Mouse (Mus musculus): ENCODE measurements around the gene Atp10a.

The Atp10a gene

GRCm38 (mm10) chr7:58690069-58690923 is 34.3 kb downstream of the Atp10a start:
- in situ Hi-C loops (cut with MboI): no loop called here

DNA sequence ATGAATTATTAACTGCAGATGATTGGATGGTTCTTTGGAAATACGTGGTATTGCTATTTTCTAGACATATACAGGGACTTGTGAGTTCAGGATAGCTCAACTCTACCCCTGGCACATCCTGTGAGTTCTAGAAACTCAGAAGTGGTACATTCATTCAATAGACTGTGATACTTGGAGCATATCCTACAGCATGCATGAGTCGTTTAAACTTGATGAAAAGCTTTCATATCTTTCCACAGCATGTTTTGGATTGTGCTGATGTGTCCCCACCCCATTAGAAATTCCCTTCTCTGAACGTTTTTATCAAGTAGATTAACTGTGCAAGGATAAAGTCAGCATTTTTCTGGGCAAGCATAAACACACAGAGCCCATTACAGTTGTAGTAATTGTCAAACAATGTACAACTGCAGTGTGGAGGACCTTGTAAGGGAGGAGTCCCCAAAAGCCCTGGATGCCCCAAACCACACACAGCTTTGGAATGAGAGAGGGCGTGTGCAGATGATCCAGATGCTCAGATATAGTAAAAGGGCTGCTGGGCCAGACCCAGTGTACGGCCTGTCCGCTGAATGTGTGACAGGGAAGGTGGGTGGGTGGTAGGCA is 35.1 kb downstream of the Atp10a start:
- in situ Hi-C loops (cut with MboI): no loop called here

GRCm38 (mm10) chr7:58692704-58693103 is 36.7 kb downstream of the Atp10a start:
- in situ Hi-C loops (cut with MboI): no loop called here

DNA sequence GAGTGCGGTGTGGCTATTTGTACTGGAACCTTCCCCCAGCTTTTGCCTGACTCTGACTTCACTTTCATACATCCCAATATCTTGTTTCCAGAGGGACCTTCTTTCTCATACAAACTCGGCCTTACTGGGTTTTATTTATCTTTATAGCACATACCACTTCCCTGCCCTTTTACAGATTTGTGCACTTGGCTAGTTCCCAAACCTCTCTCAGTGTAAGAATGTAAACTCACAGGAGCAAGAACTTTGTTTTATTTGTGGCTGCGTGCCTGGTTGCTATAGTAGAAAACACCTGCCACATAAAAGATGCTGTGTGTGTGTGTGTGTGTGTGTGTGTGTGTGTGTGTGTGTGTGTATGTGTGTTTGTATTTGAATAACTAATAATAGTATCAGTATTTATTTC is 37.4 kb downstream of the Atp10a start:
- in situ Hi-C loops (cut with MboI): no loop called here

- in situ Hi-C loops (cut with MboI): no loop called here
Measured at GRCm38 (mm10) chr7:58695661-58696060, 39.7 kb downstream of the Atp10a start.

DNA sequence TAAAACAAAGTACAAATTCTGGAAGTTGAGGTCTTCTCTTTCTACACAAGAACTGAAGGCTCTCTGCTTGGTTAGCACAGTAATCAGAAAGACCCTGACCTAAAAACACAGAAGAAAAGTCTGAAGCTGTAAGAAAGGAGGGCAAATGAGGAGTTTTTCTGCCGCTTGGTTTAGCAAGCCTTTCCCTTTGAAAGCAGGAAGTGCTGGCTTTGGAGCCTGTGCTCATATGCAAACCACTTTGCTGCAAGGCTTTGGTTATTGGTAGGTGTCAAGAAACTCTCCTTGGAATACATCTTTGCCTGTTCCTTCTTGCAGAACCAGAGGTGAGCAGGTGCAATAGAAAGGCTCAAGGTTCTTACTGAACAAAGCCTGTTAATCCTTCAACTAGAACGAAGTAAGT is 41.1 kb downstream of the Atp10a start:
- in situ Hi-C loops (cut with MboI): no loop called here

DNA sequence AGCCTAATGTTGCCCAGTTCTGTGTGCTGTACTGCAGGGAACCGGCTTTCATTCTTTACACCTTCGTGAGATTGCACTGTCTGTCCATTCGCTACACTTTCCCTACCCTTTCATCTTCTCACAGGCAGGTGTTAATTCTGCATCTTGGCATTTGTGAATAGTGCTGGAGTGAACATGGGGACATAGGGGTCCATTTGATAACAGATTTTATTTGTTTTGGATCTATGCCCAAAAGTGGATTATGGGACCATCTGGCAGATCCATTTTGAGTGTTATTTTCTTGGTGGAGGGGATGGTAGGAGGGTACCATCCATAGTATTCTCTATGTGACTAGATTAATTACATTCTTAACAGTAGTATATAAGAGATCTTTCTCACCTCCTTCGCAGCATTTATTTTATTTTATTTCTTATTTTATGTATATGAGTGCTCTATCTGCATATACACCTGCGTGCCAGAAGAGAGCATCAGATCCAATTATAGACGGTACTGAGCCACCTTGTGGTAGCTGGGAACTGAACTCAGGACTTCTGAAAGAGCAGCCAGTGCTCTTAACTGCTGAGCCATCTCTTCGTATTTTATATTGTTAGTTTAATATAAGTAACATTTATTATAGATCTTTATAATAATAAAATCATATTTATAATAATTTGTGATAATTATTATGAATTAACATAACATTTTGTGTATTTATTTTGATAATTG is 42.9 kb downstream of the Atp10a start:
- in situ Hi-C loops (cut with MboI): no loop called here

DNA sequence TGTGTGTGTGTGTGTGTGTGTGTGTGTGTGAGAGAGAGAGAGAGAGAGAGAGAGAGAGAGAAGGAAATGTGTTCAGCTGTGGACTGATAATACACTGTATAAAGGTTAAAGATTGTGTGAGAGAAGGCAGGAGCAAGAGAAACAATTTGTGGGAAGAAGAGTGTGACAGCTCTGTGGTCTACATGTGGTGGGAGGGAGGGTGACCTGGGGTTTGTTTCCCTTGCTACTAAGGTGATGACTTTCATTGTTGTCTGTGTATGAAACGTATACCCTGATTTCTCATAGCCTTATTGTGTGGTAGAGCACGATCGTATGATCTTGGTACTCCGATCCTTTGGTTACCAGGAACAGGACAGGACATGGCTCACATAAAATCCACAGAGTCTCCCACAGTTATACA is 45.3 kb downstream of the Atp10a start:
- in situ Hi-C loops (cut with MboI): no loop called here

- in situ Hi-C loops (cut with MboI): no loop called here
Measured at GRCm38 (mm10) chr7:58705158-58705557, 49.2 kb downstream of the Atp10a start.

GRCm38 (mm10) chr7:58709306-58709705 is 53.3 kb downstream of the Atp10a start:
- in situ Hi-C loops (cut with MboI): no loop called here

DNA sequence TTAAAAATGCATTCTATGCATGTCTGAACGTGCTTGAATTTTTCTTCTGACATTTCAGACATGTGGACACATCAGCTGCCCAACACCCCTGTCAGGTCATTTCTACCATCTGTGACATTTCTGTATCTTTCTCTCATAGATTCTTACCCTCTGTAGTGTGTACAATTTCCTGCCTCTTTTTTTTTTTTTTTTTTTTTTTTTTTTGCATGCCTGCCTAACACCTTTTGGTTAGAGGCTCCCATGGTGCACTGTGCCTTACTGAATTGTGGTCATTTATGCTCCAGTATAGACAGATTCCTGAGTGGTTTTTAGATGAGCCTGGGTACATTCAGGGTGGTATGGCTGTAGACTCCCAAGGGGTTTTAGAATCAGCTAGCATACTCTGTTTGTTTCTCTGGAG is 54.3 kb downstream of the Atp10a start:
- in situ Hi-C loops (cut with MboI): no loop called here

GRCm38 (mm10) chr7:58711811-58712210 is 55.8 kb downstream of the Atp10a start:
- in situ Hi-C loops (cut with MboI): no loop called here

GRCm38 (mm10) chr7:58715576-58716144 is 59.7 kb downstream of the Atp10a start:
- in situ Hi-C loops (cut with MboI): no loop called here

DNA sequence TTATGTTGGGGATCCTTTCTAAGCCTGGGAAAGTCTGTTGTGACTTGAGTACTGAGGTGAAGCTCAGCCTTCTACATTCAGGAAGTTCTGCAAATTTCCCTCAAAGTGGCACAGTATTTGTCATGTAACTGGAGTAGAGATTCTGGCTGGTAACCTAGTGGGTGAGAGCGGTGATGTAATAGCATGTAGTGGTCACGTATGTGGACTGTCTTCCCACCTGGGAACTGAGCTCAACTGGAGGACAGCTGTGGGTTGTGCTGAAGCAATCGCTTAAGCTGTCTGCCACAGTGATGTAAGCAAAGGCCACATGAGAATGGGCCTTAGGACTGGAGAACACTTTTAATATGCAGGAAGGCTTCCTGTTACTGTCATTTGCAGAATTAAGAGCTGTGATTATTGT is 60.7 kb downstream of the Atp10a start:
- in situ Hi-C loops (cut with MboI): no loop called here

DNA sequence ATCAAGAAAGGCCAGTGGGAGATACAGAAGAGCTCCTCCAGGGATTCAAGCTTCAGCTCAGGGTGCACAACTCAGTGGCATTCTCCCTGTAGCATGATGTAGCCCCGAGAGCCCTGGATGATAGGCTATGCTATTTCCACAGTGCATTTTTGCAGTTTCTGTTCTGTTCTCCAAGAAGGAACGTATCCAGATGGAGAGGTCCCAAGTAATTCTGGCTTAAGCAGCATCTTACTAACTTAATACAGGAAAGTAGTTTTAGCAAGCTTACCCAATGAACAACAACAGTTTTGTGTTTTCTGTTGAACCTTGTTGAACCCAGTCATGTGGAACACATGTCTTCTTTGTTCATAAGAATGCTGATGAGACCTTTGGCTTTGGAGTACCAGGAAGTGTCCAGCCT is 62.6 kb downstream of the Atp10a start:
- in situ Hi-C loops (cut with MboI): no loop called here

DNA sequence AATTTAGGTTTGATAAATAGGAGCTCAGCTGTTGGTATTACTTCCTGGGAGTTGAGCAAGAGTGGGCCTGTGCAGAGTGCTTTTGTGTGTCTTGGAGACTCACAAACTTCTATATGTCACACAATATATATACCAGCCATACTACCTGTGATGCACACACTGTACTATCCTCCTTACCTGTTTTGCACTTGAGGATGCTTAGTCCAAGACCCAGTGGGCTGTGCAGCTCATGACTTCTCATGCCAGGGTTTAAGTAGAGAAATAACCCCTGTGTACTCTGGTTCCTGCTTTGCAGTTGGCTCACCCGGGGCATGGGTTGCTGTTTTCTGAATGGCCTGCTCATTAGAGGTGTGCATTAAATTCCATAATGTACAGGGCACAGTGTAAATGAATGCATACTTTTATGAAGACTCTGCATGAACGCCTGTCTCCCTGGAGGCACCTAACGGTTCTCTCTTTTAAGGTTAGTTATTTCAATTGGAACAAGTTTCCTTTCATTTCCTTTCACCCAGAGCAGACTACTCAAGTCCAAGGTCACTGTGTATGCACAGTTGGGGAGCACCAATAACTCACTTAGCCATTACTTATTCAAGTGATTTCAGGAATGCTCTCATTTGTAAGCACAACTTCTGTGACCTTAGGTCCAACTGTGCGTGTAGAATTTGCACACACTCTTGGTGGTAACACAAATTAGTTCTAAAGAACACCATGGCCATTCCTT is 63.4 kb downstream of the Atp10a start:
- in situ Hi-C loops (cut with MboI): no loop called here

GRCm38 (mm10) chr7:58722250-58722649 is 66.3 kb downstream of the Atp10a start:
- in situ Hi-C loops (cut with MboI): no loop called here

DNA sequence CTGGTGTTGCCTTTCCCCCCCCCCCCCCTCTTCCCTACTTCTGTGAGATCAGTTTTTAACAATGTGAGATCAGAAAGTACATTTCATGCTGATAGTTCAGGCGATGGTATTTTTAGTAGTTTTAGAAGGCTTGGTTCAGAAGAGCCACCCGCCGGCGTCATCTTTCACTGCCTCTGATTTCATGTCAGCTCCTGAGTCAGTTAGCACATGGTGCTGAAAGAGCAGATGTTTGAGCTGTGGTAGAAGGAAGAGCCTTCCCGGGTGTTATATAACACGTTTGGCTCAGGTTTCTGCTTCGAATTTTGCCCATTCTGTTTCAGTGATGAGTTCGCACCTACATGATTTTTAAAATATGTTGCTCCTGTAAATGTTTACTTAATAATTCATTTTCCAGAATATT is 74.2 kb downstream of the Atp10a start:
- in situ Hi-C loops (cut with MboI): no loop called here

DNA sequence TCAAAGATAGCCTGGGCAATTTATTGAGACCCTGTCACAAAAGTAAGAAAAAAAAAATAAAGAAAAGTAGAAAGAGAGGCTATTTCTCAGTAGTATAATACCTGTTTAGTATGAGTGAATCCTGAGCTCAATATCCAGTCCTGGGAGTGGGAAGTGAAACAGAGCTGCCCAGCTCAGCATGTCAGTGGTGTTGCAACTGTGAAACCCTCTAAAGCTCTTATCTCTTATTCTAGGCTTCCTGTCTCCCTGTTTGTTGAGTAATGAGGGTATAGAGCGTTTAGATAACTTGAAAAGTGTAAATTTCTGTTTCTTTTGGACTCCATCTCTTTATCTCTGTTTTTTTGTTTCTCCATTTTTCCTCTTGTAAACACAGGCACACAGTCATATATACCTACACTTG is 74.9 kb downstream of the Atp10a start:
- in situ Hi-C loops (cut with MboI): no loop called here

GRCm38 (mm10) chr7:58732406-58732805 is 76.4 kb downstream of the Atp10a start:
- in situ Hi-C loops (cut with MboI): no loop called here

GRCm38 (mm10) chr7:58733490-58733901 is 77.5 kb downstream of the Atp10a start:
- in situ Hi-C loops (cut with MboI): no loop called here

All from mature B cell (primary cell).